Mouse (Mus musculus): ENCODE results near the gene Rae1. TPM values are rescaled to one million over a fixed set of nuclear protein-coding genes. Genes with fewer than 3 reads are reported as not detected.

Rae1 gene
- polyA plus RNA-seq, 2 experiments from 2014 or later = 54.5 to 63.6 TPM

DNA sequence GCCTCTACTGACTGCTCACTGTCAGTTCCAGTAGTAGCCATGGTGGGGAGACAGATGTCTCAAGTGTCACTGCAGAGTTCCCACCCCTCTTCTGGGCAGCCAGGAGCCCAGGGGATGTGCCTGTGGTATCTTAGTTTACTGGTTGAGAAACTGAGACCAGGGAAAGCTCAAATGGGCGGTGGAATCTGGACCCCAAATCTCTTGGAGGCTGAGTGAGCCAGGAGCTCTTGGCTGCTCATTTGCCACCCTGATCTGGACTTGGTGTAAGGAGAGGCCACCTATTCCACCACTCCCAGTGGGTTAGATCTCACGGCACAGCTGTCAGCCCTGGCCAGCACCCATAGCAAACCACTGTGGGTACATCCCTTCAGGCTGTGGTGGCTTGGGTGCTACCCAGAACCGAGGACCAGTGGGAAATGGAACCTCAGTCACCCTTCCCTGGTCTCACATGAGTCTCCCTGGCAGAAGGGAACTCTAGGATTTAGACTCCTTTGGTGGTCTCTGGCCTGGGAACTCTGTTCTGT is 28.7 kb downstream of the Rae1 start:
- ATAC-seq = no peak

DNA sequence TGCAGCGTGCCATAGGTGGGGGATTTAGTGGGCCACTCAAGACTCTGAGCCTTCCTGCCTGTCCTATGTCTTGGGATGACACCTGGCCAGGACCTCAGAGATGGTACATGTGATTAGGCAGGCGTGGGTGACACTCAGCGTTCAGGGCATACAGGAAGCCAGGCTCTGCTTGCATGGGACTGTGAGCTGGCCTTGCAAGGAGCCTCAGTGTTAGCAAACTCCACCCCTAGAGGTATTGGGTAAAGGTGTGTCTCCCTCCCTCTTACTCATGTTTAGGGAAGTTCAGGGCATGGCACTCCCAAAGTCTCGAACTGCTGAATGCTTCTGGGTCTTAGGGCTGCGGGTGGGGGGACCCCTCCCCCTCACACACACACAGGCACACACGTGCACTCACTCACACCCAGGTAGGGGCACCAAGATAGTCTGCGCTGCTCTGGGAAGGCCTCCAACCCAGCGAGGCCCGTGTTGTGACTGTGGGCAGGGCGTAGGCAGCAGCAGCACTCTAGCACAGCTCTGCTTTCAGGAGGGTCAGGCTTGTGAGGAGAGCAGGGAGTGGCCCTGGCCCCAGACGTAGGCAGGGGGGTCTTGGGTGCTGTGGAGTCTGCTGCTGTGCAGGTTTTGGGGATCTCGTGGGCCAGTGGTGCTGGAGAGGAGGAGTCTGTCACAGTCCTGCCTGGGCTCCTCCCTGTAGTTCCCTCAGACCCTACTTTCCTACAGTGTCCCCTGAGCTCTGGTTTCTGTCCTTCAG is 30.8 kb downstream of the Rae1 start:
- peak; percentile 12 for ATAC-seq

DNA sequence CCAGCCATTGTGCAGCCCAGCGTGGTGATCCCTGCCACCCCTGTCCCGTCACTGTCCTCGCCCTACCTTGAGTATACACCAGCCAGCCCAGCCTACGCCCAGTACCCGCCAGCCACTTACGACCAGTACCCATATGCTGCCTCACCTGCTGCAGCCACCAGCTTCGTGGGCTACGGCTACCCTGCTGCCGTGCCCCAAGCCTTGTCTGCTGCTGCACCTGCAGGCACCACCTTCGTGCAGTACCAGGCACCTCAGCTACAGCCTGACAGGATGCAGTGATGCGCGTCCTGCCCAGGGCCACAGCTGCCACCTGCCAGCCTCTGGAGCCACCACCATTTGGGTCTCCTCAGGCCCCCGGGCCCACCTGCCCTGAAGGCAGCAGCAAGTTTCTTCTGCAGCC is 33.6 kb downstream of the Rae1 start:
- peak; percentile 17 for ATAC-seq

DNA sequence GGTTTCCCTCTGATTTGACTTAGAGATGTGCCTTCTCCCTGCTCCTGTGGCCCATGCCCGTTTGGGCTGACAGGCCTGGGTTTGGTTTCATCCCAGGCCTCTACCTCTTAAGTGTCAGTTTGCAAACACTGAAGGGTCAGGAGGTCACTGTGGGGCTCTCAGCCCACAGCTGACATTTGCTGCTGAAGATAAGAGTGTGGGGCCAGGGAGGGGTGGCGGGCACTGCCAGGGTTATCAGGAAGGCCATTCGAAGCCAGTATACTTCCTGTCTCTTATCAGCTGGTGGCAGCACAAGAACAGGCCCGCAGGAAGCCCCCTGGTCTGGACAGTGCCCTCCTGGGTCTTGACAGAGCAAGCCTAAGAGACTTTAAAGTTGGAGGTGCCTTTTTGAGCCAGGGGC is 35.1 kb downstream of the Rae1 start:
- no peak for ATAC-seq

DNA sequence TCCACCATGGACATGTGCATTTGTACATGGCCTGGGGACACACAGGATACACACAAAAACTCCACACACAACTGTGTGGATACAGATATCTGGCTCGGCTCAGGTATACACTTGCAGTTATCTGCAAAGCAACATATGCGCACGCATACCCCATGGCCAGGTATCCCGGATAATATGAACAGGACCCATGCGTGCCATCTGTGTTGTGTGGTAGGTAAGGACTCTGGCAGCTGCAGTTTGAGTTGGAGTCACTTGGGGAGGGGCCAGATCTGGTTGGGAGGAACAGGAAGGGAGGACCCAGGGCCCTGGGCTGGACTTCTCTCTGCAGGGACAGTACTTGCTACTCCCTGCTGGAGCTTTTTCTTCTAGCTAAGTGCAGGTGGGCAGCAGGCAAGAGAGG is 35.7 kb downstream of the Rae1 start:
- ATAC-seq = no peak

DNA sequence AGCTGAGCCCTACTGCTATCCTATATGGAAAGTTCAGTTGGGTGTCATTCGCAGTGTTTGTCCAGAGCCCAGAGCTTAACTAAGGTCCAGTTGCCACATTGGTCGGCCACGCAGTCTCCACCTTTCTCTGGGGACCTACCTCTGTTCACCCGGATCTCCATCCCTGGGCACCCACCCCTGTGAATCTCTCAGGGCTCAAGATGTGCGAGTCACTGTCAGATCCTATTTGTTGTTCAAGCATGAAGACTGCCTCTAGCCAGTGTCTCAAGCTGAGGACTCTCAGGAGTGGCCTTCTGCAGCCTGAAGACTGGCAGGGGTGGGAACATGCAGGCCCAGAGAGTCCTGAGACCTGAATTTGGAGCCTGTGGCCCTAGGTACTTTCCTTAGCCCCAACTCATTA is 36.1 kb downstream of the Rae1 start:
- no peak for ATAC-seq

DNA sequence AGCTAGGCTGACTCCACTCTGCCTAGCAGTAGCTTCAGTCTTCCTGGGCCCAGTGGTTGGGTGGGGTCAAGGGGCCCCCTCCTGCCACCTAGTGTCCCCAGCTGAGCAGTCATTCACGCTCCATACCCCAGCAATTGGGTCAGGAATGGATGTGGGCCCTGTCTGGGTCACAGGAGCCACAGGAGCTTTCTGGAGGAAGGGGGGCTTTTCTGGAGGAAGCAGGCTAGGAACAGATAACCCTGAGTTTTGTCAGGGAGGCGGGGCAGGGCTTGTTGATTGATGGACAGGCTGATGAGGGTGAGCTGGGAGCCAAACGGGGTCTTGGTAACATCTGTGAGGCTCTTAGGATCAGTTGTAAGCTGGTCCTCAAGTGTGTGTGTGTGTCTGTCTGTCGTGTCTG is 36.7 kb downstream of the Rae1 start:
- ATAC-seq = no peak

DNA sequence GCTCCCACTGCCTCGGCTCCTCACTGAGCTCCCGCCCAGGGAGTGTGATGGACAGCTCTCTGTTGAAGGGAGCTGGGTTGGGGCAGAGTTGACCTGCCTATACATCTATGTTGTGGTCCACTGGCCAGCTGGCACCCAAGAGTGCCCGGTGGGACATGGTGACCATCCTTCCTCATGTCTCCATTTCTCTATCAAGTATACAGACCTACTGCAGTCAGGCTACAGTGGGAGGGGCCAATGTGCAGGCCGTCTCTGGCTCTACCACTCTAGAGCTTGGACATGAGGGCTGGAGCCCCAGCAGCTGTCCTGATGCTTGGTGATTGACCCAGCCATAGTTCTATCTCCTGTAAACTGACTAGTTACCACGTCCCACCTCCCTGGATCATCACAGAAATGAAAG is 37.4 kb downstream of the Rae1 start:
- no peak for ATAC-seq

DNA sequence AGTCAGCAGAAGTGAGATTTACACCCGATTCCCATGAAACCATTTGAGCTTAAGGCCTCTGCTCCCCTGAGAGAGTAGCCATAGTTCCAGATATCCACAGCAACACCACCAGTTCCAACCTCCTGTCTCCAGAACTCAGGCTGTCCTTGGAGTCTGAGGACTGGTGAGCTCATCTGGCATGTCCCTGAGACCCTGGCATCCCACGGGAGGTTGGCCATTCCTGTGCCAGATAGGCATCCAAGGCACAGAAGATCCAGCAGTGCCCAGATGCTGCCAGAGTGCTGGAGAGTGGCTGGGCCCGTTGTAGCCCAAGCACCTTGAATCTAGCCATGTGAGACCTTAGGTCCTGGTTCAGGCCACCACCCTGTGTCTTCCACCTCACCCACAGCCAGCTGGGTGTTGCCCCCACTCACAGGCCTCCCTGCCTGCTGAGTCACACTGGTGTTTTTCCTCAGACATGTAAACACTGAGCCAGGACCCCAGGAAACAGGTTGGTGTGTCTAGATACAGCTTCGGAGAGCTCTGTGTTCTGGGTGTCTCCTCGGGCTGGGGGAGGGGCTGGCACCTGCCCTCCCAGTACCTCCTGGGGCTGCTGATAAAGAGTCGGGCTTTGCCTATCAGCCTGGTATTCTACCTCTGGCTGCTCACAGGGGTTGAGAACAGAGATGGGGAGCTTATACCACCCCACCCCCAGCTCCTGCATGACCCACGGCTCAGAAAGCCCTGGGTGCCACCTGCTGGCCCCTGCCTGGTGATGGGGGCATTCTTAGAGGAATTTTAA is 38.1 kb downstream of the Rae1 start:
- peak; percentile 34 for ATAC-seq

DNA sequence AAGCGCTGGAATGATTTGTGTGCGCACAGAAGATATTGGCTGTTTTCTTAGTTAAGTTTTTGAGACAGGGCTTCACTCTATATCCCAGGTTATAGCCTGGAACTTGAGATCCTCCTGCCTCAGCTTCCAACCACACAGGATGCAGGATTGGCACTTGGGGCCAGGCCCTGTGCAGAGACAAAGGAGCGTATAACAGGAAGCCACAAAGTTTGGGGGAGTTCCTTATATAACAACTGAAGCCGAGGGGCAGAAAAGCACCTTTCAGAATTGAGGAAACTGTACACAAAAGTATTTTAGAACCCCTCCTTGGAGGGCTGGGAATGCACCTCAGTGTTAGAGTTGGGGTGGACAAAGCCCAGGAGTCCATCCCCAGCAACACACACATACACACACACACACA is 39.1 kb downstream of the Rae1 start:
- peak; percentile 54 for ATAC-seq

DNA sequence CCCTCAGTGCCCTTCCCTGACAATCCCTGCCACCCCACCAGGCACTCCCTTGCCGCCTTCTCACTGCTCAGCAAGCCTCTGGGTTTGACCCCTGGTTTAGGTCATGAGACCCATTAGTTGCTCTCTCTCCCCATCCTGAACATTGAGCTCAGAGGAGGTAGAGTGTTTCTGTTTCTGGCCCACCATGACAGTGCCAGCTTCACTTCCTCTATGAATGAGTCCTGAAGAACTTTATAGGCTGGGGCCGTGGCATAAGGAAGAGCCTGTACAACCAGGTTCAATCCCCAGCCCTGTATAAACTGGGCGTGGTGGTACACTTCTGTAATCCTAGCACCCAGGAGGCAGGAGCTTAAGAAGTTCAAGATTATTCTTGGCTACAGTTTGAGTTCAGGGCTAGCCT is 40.9 kb downstream of the Rae1 start:
- ATAC-seq = no peak

DNA sequence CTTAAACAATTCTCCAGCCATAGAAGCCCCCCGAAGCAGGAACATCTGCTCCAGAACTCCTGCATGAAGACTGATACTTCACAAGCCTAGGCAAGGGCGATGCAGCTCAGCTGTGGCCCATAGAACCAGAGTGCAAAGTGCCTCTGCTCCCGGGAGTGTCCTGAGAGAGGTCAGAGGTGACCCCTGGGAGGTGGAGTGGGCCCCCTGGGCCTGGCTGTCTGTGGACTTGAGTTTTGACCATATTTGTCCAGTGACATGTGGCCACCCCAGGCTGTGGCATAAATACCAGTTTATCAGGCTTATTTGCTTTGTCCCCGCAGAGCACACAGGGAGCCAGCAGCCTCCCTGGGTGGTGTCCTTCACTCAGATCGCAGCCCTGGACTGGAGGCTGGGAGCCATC is 41.3 kb downstream of the Rae1 start:
- ATAC-seq = no peak

DNA sequence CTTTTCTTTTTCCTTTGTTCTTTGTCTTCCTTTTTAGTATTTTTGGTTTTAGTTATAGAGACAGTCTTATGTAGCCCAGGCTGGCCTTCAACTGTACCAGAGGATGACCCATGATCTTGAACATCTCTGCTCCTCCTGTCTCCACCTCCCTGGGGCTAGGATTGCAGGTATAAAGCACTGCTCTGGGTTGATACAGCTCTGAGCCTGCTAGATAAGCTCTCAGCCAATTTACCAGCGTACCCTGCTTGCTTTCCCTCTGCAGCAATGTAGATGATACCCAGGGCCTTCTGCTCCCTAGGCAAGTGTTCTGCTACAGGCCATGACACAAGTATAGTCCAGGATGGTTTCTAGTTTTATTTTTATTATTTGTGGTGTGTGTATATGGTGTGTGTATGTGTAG is 42.0 kb downstream of the Rae1 start:
- ATAC-seq = no peak

DNA sequence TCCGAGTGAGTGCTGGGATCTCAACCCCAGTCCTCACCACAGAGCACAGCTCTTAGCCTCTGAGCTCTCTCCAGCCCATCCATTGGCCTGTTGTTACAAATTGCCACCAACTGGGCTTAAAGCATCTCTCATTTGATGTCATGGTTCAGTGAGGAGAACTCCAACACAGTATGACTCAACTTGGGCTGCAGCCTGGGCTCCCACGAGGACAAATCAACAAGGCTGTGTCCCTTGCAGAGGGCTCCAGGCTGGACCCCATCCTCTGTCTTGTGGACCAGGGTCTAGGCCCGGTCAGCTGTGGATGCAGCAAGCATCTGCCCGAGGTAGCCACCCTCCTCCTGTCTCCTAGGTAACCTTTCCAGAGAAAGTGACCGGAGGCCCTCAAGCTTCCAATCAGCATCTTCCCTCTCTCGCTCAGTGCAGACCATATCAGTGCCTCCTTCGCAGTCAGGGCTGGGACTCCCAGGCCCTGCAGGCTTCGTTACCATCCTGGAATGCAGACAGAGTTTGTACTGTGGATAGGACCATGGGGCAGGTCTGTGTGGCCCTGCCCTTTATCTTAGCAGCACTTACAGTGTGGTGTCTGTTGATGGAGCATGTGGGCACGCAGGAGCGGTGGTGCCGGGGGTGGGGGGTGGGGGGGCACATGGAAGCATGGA is 42.7 kb downstream of the Rae1 start:
- no peak for ATAC-seq

DNA sequence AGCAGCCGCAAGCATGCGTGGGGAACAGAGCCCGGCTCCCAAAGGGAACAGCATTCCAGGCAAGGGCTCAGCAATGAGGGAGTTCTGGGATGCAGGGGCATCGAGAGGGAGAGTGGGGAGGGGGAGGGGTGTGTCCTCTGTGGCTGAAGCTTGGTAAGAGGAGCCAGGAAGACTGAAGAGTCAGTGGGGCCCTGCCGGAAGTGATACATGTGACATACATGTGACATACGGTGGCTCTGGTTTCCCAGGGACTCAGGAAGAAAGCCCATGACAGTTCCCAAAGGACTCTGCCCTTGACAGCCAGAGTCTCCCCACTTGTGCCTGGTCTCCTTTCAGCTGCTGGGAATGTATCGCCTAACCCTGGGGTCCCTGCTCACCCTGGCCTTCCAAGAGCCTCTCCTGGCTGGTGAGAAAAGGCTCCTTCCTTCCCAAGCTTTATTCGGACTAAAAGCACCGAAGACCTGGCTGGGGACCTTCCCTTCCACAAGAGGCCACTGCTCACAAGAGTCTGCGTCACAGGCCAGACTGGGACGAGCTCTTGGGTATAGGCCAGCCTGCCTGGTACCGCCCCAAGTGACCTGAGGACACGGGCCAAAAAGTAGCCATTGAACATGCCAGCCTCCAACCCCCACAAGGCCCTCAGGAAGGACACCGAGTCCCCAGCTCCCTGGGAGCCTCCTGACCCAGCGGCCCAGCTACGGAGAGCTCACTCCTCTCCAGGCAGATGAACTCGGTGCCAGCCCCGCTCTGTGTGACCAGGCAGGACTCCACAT is 44.5 kb downstream of the Rae1 start:
- ATAC-seq = no peak

DNA sequence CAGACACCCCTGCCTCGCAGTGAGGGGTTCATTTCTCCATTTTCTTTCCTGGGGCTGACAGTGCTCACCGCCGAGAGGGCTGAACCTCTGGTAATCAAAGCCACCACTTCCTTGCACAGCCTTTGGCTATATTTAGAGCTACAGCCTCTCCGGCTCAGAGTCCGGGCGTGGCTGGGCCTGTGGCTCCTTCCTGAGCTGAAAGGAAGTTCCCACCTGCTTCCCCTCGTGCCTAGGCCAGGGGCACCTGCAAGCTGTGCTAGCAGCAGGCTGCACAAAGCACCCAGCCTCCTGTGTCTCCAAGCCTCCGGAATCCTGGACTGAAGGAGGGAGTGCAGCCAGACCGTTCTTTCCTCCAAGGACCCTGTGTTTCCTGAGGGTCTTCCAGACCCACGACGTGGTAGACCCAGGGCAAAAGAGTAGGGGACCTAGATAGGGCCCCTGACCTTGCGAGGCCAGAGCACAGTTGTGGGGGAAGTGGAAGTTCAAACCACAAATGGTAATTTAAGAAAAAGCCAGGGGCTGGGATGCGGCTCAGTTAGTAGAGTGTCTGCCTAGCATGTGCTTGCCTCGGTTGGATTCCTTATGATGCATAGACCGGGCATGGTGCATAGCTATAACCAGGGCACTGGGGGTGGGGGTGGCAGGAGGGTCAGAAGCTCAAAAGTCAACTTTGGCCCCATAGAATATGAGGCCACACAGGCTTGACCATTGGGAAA is 46.8 kb downstream of the Rae1 start:
- ATAC-seq = peak; percentile 88

DNA sequence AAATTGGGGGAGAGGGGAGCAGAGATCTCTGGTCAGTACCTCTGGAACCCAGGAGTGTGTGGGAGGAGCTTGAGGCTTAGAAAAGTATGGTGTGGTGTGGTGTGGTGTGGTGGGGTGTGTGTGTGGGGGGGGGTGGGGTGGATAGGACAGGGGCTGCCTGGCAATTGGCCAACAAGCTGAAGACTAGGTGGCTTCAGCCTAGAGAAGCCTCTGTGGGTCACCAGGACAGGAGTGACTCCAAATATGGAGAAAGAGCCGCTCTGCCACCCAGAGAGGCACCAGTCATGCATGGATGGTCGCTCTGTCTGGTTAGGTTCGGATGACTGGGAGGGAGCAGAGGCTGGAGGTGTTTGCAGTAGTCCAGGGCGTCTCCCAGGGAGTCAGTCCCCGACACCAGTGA is 47.6 kb downstream of the Rae1 start:
- no peak for ATAC-seq

DNA sequence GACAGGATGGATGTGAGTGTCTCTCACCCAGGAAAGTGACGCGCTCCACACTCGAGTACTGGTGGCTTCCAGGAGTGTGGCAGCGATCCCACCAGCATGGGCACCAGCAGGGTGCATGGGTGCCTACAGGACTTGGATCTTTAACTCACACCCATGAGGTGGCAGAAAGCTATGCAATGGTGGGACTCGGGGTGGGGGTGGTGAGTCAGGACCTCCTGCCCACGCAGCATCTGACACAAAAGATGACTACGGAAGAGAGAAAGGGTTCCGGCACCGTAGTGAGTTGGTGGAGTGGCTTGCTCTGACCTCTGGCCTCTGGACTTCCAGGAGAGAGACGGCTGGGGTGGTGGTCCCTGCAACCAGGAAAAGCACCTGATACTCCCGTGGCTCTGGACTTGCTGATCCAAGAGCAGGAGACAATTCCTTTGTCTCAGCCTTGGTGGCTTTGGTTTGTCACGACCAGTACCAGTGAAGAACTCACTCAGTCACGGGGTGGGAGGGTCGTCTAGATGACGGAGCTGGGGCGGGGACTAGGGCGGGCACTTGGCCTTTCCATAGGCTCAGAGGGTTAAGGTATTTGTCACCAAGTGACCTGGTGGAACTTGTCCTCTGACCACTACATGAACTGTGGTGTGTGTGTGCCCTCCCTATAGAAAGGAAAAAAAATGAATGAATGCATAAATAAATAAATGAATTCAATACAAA is 48.3 kb downstream of the Rae1 start:
- ATAC-seq = no peak

DNA sequence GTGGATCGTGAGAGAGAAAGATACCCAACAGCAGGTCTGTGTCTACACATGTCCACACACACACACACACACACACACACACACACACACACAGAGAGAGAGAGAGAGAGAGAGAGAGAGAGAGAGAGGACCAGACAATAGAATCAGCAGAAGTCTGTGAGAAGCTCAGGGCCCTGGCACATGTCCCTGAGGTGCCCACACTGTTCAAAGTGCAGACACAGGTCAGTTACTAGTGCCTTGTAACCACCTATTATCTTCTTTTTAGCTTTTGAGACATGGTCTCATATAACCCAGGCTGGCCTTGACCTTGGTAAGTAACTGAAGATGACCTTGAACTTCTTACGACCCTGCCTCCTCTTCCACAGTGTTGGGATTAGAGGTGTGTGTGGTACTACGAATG is 49.3 kb downstream of the Rae1 start:
- no peak for ATAC-seq

DNA sequence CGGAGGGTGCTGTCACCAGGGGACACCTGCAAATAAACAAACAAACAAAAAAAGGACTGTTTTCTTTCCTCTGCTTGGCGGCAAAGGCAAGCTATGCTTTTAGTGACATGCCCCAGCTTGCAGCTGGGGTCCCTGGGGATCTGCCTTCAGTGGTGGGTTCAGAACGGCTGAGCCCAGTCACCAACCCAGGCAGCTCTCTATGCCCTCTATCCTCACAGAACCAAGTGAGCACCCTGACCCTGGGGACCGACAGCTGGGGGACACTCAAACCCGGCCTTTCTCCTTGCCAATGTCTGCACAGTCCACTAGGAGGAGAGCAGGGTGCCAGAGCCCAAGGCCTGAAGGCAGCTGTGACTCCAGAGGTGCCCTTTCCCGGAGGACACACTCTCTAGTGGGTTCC is 49.9 kb downstream of the Rae1 start:
- no peak for ATAC-seq

DNA sequence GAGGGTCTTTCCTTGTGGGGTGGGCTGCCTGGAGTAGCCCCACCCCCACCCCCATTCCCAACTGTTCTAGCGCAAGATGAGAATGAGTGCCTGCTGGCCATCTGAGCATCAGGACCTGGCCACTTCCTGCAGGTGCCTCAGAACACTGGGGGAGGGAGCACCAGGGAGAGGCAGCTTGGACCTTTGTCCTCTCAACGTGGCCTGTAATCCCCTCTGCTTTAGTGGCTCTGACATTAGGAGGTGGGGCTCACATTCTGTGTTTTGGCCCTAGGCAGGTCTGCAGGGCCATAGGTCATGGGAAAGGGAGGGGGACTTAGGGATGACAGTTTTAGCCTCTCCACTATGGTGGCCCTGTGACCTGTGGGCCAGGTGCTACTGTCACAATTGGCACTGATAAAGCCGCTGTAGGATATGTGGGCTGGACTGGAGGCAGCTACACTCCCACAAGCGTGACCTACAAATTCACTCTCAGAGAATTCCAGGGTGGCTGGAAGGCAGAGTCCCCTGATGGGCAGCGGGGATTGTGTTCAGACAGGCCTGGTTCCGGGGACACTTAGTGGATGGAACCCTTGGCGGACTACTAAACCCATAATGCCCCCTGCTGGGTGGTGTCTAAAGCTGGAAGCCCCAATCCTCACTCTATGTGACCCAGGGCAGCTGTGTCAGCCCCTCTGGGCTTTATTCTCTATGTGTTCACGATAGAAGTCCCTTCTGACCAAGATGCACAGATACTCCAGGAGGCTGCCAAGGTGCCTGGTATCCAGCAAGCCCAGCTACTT is 50.9 kb downstream of the Rae1 start:
- ATAC-seq = no peak
